Mouse (Mus musculus) cerebellum, postnatal 4 days (tissue): ENCODE data around the gene Gprin3.
"Not testable (repeated sequence)": the region's sequence is repeated elsewhere in the genome, so short reads cannot be mapped to it uniquely, and the experiment has no call there.

Source experiments
- DNase-seq, 2 experiments: peaks; one replicate each; pipeline ENCODE4 v3.0.0; 2022; ENCODE audit warnings: low spot score in 2 of 2, mixed read lengths in 1 of 2

Gene Gprin3

DNA sequence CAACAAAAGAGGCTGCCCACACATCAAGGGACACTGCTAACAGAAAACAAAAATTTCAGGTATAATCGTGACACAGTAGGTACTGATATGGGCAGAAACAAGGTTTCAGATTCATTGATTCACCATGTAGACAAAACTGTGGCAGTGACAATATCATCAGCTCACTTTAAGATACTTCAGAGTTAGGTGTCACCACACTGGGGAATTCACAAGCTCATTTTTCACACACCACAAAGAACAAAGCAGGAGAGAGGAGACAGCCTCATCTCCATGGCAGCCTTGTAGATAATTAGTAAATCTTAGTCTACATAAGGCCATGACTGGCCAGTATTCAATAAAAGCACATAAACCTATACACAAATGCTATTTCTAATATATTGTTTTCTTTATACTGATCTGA, 77.4 kb downstream of the Gprin3 start:
- DNase-seq = no peak

DNA sequence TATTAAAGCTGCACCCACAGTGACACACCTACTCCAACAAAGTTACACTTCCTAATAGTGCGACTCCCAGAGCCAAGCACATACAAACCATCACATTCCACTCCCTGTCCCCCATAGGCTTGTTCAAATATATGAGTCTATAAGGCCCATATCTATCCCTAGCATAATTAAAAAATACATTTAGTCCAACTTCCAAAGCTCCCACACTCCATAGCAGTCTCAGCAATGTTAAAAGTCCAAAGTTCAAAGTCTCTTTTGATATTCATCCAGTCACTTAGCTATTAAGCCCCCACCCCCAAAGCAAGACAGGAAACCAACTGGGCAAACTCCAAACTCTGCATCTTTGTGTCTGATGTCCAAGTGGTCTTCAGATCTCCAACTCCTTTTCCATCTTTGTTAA, 84.9 kb downstream of the Gprin3 start:
- no peak for DNase-seq

DNA sequence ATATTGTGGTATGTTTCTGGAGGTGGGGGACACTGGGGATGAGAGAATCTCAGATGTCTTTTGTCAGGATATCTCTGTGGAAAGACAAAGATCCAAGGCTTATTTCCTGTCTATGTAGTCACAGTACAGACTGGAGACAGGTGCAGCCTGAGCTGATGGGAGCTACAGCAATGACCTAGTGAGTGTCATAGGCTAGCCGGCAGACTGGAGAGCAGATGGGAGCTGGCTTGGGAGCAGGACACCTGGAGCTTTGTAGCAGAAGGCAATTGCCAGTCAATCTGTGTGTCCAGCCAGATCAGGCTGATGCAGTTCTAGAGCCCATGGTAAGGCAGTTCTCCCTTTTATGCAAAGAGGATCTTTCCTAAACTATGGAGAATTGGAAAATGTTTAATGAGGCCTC, 97.8 kb downstream of the Gprin3 start:
- DNase-seq = peak in 1 of 2 experiments; percentile 71

DNA sequence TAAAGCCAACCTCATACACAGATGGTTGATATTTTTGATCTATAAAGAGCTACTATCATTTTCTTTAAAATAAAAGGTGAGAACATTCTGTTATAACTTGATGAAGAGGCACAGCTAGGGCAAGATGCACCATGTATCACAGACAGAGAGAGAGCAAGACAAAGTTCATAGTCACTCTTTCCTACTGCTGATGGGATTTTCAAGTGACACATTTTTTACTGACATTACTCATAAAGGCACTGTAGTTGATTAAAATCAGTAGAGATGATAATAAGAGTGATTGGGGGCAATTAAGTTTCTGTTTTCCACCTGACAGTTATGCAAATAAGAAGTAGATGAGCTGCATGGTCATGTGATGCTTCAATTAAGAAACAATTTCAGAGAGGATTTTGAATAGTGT, 110.2 kb downstream of the Gprin3 start:
- no peak for DNase-seq

DNA sequence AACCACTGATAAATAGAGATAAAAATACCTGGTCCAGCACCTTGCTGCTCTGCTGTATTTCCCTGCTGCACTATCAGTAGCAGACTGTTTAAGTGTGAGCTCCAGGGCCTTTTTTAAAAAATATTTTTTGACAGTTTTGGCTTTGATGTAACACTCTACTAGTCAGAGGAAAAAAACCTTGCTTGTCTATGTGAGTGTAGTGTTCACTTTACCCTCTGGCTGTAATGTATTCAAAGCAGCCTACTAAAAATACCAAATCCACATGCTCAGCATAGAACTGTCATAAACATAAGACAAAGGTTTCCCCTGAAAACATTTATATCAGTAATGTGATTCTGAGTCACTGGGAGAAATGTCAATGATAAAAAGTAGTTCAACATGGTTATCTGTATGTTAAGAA, 111.0 kb downstream of the Gprin3 start:
- no peak for DNase-seq

DNA sequence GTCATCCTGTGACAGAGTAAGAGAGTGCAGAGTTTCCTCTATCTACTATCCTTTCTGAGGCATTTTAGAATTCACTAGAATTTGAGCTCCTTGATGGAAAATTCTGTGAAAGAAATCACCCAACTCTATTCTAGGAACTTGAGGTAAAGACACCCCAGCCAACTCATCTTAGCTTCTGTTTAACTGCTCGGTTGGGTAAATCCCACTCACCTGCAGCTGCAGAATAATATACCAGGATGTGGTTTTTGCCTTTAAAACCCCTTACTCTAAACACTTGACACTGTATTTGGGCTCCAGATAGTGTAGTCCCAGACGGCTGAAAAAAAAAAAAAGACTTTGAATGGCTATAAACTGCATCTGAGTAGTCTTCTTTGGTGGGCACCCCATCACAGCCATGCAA, 112.9 kb downstream of the Gprin3 start:
- no peak for DNase-seq

DNA sequence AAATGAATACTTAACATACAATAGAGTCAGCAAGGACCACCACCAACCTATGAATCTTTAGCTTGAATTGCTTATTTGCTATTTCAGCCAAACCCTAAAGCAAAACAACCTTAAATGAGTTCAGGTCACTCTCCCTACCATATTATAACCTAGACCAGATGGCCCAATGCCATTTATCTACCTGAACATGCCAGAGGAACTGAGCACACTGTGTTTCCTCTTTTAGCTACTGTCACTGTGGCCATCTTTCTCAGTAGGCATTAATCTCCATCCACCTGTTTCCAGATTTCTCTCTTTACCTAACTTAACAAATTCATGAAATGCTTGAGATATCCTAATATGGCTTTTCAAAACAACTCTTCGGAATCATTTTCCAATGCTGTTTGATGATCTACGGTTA, 114.9 kb downstream of the Gprin3 start:
- no peak for DNase-seq

DNA sequence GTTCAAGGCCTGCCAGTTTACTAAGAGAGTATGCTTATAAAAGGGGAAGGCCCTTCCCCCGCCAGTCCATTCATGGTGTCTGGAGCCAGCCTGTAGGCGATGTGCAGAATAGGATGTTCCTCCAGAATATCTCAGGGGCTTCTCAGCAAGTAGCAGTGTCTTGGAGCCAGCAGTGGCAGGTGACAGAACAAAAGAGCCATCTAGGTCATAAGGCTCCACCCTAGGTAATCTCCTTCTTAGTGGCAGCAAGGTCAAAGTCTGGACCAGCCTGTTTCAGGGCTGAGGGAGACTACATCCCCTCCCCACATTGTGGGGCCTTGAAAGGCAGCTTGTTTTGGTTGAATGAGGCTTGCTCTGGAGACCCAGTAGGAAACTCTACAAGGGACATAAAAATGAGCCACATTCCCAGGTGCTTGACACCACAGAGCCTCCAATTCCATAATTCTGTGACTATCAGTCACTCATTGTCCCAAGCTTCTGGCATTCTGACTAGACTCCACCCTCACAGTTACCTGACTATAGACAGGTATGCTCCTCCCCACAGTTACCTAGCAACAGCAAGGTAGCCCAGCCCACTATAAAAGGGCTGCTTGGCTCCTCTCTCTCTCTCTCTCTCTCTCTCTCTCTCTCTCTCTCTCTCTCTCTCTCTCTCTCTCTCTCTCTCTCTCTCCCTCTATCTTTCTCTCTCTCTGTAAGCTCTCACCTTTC, 121.7 kb downstream of the Gprin3 start:
- DNase-seq = not testable (repeated sequence)

DNA sequence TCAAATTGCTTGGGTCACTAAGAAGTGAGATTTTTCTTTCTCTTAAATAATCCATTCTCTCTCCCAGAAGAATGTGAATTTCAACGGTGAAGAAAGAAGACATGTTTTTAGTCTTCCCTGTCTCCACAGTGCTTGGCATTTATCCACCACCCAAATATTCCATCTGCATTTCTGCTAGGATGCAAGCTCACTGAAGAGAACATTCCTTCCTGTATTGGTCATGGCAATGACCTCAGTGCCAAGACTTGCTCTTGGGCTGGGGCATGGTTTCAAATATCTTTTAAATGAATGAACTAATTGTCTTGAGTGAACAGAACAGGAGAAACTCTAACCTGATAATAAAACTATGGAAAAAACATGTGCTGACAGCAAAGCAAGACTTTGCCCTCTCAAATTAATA, 123.1 kb downstream of the Gprin3 start:
- DNase-seq = no peak
